Mouse (Mus musculus): ENCODE measurements around the gene Greb1.

- TF ChIP-seq POLR2A (IDR thresholded peaks at IDR 0.05; ENCODE audit: insufficient read depth, low read depth, low read length), result no peak
- no peak for TF ChIP-seq CTCF (IDR thresholded peaks at IDR 0.05; ENCODE audit: insufficient read depth, low read depth, low read length)
Observed at GRCm38 (mm10) chr12:16779165-16779564, 21.5 kb downstream of the Greb1 start.
